In the genomic region with DNA sequence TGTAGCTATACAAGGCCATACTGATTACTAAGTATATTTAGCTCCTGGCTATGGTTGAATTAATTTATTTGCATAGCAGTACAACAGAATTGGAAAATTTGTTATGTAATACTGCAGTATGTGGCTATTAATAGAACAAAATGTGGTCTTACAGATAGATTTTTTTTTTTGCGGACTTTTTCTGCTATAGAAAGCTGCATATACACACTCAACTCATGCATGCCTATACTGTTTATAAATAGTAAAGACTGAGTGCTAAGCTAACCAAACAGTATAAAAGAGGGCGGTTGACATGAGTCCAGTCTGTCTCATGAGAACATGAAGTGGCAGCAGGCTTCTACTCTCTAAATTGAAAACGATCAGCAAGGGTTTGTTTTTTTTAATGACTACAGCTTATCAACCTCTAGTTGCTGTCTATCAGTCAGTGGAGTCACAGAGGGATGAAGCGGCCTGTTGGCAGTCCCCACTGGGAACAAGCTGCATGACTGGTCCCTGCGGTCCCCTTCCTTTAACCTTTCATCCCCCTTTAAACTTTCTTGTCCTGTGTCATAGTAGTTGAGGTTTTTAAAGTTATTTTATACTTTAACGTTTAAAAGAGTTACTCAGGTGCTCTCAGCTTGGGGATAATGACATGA, we compare ENCODE assay signal across 21 mouse cellular contexts. TPM values are rescaled to one million over a fixed set of nuclear protein-coding genes. Genes with fewer than 3 reads are reported as not detected.
DNase-seq lines count a peak whose midpoint lies in the region; ATAC-seq and TF ChIP-seq lines count a peak whose summit lies in the region.
"Had no signal": no experiment of that assay in that cellular context is flagged by ENCODE, and none has a peak within 500 bp of the region (broad histone marks: within the 10 kb centered on the region; RNA-seq: fewer than 3 reads in every experiment).

No protein-coding gene starts in this region.

- no peak for TF ChIP-seq POLR2A in spleen, adult 2 months (IDR thresholded peaks at IDR 0.05; ENCODE audit: low read depth, low read length)

- H3K36me3 ChIP-seq in spleen, adult 2 months (ENCODE audit: control insufficient read depth, insufficient read depth, low read length) = no peaks in the 10 kb centered on the region
- H3K36me3 ChIP-seq in splenic B cell, adult 2 months (ENCODE audit: control insufficient read depth, insufficient read depth, low read length, poor library complexity, severe bottlenecking) = peaks cover 3% of the 10 kb centered on the region; the same call in 1 of the 2 replicates
- H3K36me3 ChIP-seq: embryonic facial prominence, embryonic 13.5 days; forebrain, embryonic 12.5 days; heart, embryonic 12.5 days; hindbrain, embryonic 15.5 days had no signal

- no peak overlapping the region for H3K4me3 ChIP-seq in layer of hippocampus, adult 2 months
- peak overlapping the region; percentile 27 for H3K4me3 ChIP-seq in spleen, adult 2 months (ENCODE audit: extremely low read depth, insufficient read depth, insufficient read length)
- H3K4me3 ChIP-seq: embryonic facial prominence, embryonic 13.5 days; forebrain, embryonic 12.5 days; heart, embryonic 12.5 days; hindbrain, embryonic 15.5 days had no signal

- H3K4me1 ChIP-seq in spleen, adult 2 months (ENCODE audit: control insufficient read depth, insufficient read depth, insufficient read length) = peaks cover 27% of the 10 kb centered on the region
- H3K4me1 ChIP-seq: embryonic facial prominence, embryonic 13.5 days had no signal

- peak; percentile 26; the same call in 1 of the 2 replicates for ATAC-seq in common myeloid progenitor, adult 5-6 weeks (replicated peaks; ENCODE audit: low read depth, poor library complexity, severe bottlenecking)
- ATAC-seq: activated CD4-positive, CD25-positive, alpha-beta regulatory T cell, adult 4 months; CD4-positive, CD25-positive, alpha-beta regulatory T cell, adult 4 months; forebrain, embryonic 16.5 days; Patski had no signal

- no peaks in the 10 kb centered on the region for H3K27me3 ChIP-seq in spleen, adult 2 months (ENCODE audit: control insufficient read depth, insufficient read depth, low read length)
- H3K27me3 ChIP-seq in splenic B cell, adult 2 months (ENCODE audit: control insufficient read depth, insufficient read depth, low read length, poor library complexity, severe bottlenecking) = no peaks in the 10 kb centered on the region
- H3K27me3 ChIP-seq: embryonic facial prominence, embryonic 13.5 days; forebrain, embryonic 12.5 days; heart, embryonic 12.5 days; hindbrain, embryonic 15.5 days had no signal

- 24% methylated on average over 6 of the region's 6 CpGs for WGBS in spleen, adult 2 months

- TF ChIP-seq CTCF in layer of hippocampus, adult 2 months (conservative IDR thresholded peaks at IDR 0.05) = no peak
- TF ChIP-seq CTCF in spleen, adult 2 months (IDR thresholded peaks at IDR 0.05; ENCODE audit: extremely low read depth, insufficient read depth, insufficient read length, insufficient replicate concordance) = no peak

- no peak for DNase-seq in layer of hippocampus, adult 2 months (ENCODE audit: low spot score in 2 of 2)
- DNase-seq in layer of hippocampus, adult 18-20 months (ENCODE audit: low spot score in 2 of 2) = no peak
- DNase-seq in spleen, adult 2 months (ENCODE audit: low read depth in 1 of 2, low spot score in 2 of 2) = no peak
- no peak for DNase-seq in spleen, postnatal 36 days (ENCODE audit: low spot score in 2 of 2)
- peak; percentile 76 for DNase-seq in splenic B cell, adult 2 months (ENCODE audit: low read depth, low spot score)
- no peak for DNase-seq in urinary bladder, postnatal 14 days (ENCODE audit: low spot score)
- no peak for DNase-seq in lung, postnatal 4 days
- DNase-seq: adrenal gland, postnatal 14 days; cerebellum, adult 11-12 months; cerebellum, adult 9-10 months; cerebellum, postnatal 25 days; gastrocnemius, postnatal 14 days had no signal

- H3K27ac ChIP-seq in layer of hippocampus, adult 2 months = peak overlapping the region; percentile 46
- peak overlapping the region; percentile 83 for H3K27ac ChIP-seq in spleen, adult 2 months (ENCODE audit: insufficient read depth, low read length)
- H3K27ac ChIP-seq: embryonic facial prominence, embryonic 13.5 days; forebrain, embryonic 12.5 days; hindbrain, embryonic 15.5 days had no signal

RNA-seq across cellular contexts. Expression of gene Plcl2, which starts 8.7 kb away (rescaled TPM):
- total RNA-seq in layer of hippocampus, adult 2 months (2021) = 10 to 100 TPM; 55.1 to 58.0 TPM
- 10 to 100 TPM; 57.7 to 59.3 TPM for total RNA-seq in layer of hippocampus, adult 18-20 months (2021)
- 11.5 and 12.6 TPM in 2 replicates for polyA plus RNA-seq in spleen, adult 2 months (2012; rRNA removed)
- total RNA-seq in common myeloid progenitor, adult 5-6 weeks (2017) = 35.1 and 42.6 TPM in 2 replicates
- polyA plus RNA-seq: Patski had no signal
